Mouse (Mus musculus): ENCODE results near the gene Dlgap3. TPM values are rescaled to one million over a fixed set of nuclear protein-coding genes. Genes with fewer than 3 reads are reported as not detected.

Gene Dlgap3
- polyA plus RNA-seq, 1 experiment: not detected

DNA sequence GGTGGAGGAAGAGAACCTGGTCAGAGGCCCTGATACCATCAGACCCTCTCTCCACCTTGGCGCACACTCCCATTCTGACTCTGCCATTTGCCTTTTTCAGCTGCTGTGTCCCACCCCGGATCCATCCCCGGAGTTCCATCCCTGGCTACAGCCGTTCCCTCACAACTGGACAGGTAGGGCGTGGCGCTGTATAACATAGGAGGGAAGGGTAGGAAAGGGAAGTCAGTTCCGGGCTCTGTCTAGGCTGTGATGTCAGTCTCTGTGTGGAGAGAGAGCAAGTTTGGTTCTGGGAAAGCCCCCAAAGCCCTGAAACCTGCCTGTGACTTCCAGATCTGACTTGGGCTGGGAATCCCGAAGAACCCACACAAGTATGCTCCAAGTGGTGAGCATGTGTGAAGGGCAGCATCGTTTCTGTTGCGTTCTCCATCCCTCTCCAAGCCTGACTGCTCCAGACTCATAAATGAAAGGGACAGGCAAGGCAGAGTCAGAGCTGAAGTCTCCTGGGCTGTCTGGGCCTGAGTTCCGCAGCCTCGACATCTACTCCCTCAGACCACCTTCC is 31.2 kb downstream of the Dlgap3 start:
- Histone ChIP-seq H3K4me1 (ENCODE audit: control insufficient read depth, insufficient read depth, low read length) (peaks cover 58% of the 10 kb centered on the region), H3K4me3 (ENCODE audit: insufficient read depth, low read depth, low read length) (no peak overlapping the region), H3K27ac (ENCODE audit: insufficient read depth, low read depth, low read length) (peak overlapping the region; percentile 22; the same call in 1 of the 2 replicates)
- 86% methylated on average over 12 of the region's 12 CpGs for WGBS
- TF ChIP-seq CTCF (IDR thresholded peaks at IDR 0.05; ENCODE audit: insufficient read depth, low read depth, low read length) (no peak), POLR2A (IDR thresholded peaks at IDR 0.05; ENCODE audit: insufficient read depth, low read depth, low read length) (no peak)

- Histone ChIP-seq H3K4me1 (ENCODE audit: control insufficient read depth, insufficient read depth, low read length) (peaks cover 51% of the 10 kb centered on the region), H3K4me3 (ENCODE audit: insufficient read depth, low read depth, low read length) (no peak overlapping the region), H3K27ac (ENCODE audit: insufficient read depth, low read depth, low read length) (peak overlapping the region; percentile 22; the same call in 1 of the 2 replicates)
- TF ChIP-seq POLR2A (IDR thresholded peaks at IDR 0.05; ENCODE audit: insufficient read depth, low read depth, low read length): no peak
- no peak for TF ChIP-seq CTCF (IDR thresholded peaks at IDR 0.05; ENCODE audit: insufficient read depth, low read depth, low read length)
- WGBS: 49% methylated on average over 13 of the region's 13 CpGs
Measured at GRCm38 (mm10) chr4:127200769-127201617, 32.0 kb downstream of the Dlgap3 start.

- Histone ChIP-seq H3K27ac (ENCODE audit: insufficient read depth, low read depth, low read length) (no peak overlapping the region; the same call in 1 of the 2 replicates), H3K4me1 (ENCODE audit: control insufficient read depth, insufficient read depth, low read length) (peaks cover 38% of the 10 kb centered on the region), H3K4me3 (ENCODE audit: insufficient read depth, low read depth, low read length) (no peak overlapping the region)
- WGBS: 44% methylated on average over 1 of the region's 1 CpGs
- TF ChIP-seq POLR2A (IDR thresholded peaks at IDR 0.05; ENCODE audit: insufficient read depth, low read depth, low read length) (no peak), CTCF (IDR thresholded peaks at IDR 0.05; ENCODE audit: insufficient read depth, low read depth, low read length) (no peak)
Measured at GRCm38 (mm10) chr4:127203081-127203480, 34.1 kb downstream of the Dlgap3 start.

DNA sequence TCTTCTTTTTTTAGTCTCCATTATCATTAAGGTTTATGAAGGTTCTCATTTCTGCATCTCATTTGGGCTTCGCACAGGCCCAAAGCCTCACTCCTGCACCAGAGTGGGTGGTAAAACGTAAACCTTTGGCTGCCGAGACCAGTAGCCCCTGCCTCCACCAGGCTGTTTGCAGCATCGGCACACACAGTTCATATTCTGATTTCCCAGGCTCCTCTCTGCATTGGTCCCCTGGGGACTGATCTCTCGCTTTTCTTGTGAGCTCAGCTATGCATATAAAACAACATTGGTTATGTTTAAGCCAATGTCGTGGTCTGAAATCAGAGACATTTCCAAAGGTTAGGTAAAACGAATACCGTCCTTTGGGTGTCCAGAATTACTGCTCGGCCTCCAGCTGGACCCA is 42.3 kb downstream of the Dlgap3 start:
- peaks cover 18% of the 10 kb centered on the region for H3K4me1 ChIP-seq (ENCODE audit: control insufficient read depth, insufficient read depth, low read length)
- no peak overlapping the region for H3K27ac ChIP-seq (ENCODE audit: insufficient read depth, low read depth, low read length)
- no peak for TF ChIP-seq POLR2A (IDR thresholded peaks at IDR 0.05; ENCODE audit: insufficient read depth, low read depth, low read length)
- no peak for TF ChIP-seq CTCF (IDR thresholded peaks at IDR 0.05; ENCODE audit: insufficient read depth, low read depth, low read length)
- WGBS: 70% methylated on average over 9 of the region's 9 CpGs
- no peak overlapping the region for H3K4me3 ChIP-seq (ENCODE audit: insufficient read depth, low read depth, low read length)

GRCm38 (mm10) chr4:127214510-127214909 is 45.5 kb downstream of the Dlgap3 start:
- Histone ChIP-seq H3K4me3 (ENCODE audit: insufficient read depth, low read depth, low read length) (no peak overlapping the region), H3K27ac (ENCODE audit: insufficient read depth, low read depth, low read length) (no peak overlapping the region), H3K4me1 (ENCODE audit: control insufficient read depth, insufficient read depth, low read length) (peaks cover 23% of the 10 kb centered on the region)
- 38% methylated on average over 28 of the region's 28 CpGs for whole genome bisulfite sequencing
- TF ChIP-seq POLR2A (IDR thresholded peaks at IDR 0.05; ENCODE audit: insufficient read depth, low read depth, low read length) (no peak), CTCF (IDR thresholded peaks at IDR 0.05; ENCODE audit: insufficient read depth, low read depth, low read length) (no peak)

GRCm38 (mm10) chr4:127215103-127215502 is 46.1 kb downstream of the Dlgap3 start:
- H3K4me3 ChIP-seq (ENCODE audit: insufficient read depth, low read depth, low read length): no peak overlapping the region
- TF ChIP-seq CTCF (IDR thresholded peaks at IDR 0.05; ENCODE audit: insufficient read depth, low read depth, low read length) (no peak; the same call in 1 of the 2 replicates), POLR2A (IDR thresholded peaks at IDR 0.05; ENCODE audit: insufficient read depth, low read depth, low read length) (no peak)
- H3K4me1 ChIP-seq (ENCODE audit: control insufficient read depth, insufficient read depth, low read length): peaks cover 23% of the 10 kb centered on the region
- H3K27ac ChIP-seq (ENCODE audit: insufficient read depth, low read depth, low read length): no peak overlapping the region
- 62% methylated on average over 11 of the region's 11 CpGs for WGBS

DNA sequence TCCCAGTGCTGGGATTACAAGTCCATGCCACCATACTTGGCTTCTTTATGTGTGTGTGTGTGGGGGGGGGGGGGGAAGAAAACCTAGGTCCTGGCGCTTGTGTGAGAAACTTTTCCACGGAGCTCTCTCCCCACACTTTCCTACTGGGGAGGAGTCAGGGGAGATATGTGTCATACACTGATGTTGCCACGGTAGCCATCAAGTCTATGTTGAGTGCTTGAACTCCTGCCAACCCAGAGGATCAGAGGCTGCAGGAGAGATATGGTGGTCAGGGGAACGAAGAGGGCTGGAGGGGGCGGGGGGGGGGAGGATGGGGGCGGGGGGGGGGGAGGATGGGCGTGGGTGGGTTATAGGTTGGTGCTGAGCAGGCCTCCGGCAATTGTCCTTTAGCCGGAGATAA is 46.8 kb downstream of the Dlgap3 start:
- WGBS: 31% methylated on average over 7 of the region's 9 CpGs
- Histone ChIP-seq H3K4me3 (ENCODE audit: insufficient read depth, low read depth, low read length) (no peak overlapping the region), H3K27ac (ENCODE audit: insufficient read depth, low read depth, low read length) (no peak overlapping the region), H3K4me1 (ENCODE audit: control insufficient read depth, insufficient read depth, low read length) (peaks cover 23% of the 10 kb centered on the region)
- no peak for TF ChIP-seq CTCF (IDR thresholded peaks at IDR 0.05; ENCODE audit: insufficient read depth, low read depth, low read length)
- no peak for TF ChIP-seq POLR2A (IDR thresholded peaks at IDR 0.05; ENCODE audit: insufficient read depth, low read depth, low read length)

GRCm38 (mm10) chr4:127216251-127216651 is 47.2 kb downstream of the Dlgap3 start:
- Histone ChIP-seq H3K27ac (ENCODE audit: insufficient read depth, low read depth, low read length) (0 out of 2 replicates have a peak overlapping the region, but pooled peaks have one; percentile 15), H3K4me1 (ENCODE audit: control insufficient read depth, insufficient read depth, low read length) (peaks cover 23% of the 10 kb centered on the region), H3K4me3 (ENCODE audit: insufficient read depth, low read depth, low read length) (no peak overlapping the region)
- TF ChIP-seq POLR2A (IDR thresholded peaks at IDR 0.05; ENCODE audit: insufficient read depth, low read depth, low read length) (no peak), CTCF (IDR thresholded peaks at IDR 0.05; ENCODE audit: insufficient read depth, low read depth, low read length) (no peak)
- 38% methylated on average over 4 of the region's 4 CpGs for WGBS

DNA sequence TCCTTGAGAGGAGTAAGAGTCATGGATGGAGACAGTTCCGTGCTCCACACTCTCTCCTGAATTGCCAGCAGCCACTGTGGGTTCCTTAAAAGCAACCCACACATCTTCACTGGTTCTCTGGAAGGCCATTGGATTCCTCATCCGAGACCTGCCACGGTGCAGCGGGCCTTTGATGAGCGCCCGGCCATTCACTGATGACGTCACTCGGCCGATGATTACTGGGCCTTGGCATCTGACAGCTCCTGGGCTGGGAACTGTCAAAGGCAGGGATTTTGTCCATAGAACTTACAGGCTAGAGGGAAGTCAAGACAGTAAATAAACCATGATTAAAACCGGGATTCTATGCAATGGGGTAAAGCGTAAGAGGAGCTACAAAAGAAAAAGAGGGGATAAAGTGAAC is 48.0 kb downstream of the Dlgap3 start:
- 37% methylated on average over 11 of the region's 11 CpGs for WGBS
- H3K27ac ChIP-seq (ENCODE audit: insufficient read depth, low read depth, low read length): no peak overlapping the region
- no peak overlapping the region for H3K4me3 ChIP-seq (ENCODE audit: insufficient read depth, low read depth, low read length)
- peaks cover 23% of the 10 kb centered on the region for H3K4me1 ChIP-seq (ENCODE audit: control insufficient read depth, insufficient read depth, low read length)
- no peak for TF ChIP-seq POLR2A (IDR thresholded peaks at IDR 0.05; ENCODE audit: insufficient read depth, low read depth, low read length)
- TF ChIP-seq CTCF (IDR thresholded peaks at IDR 0.05; ENCODE audit: insufficient read depth, low read depth, low read length): no peak
